Mouse (Mus musculus) gonadal fat pad, adult 2 months (tissue): ENCODE measurements around the gene Prdm10. TPM values are rescaled to one million over a fixed set of nuclear protein-coding genes. Genes with fewer than 3 reads are reported as not detected.
A peak's percentile ranks its signal among the peaks of the same experiment; 100 is the strongest.

Experiments
- DNase-seq: peaks from one replicate; pipeline ENCODE4 v3.0.0-alpha.2; 2012; ENCODE audit warnings: low read depth
- polyA plus RNA-seq: library from polyadenylated mRNA; depleted of rRNA; stranded (reverse); fragments of >200 nt; gene quantifications from 2 replicates; pipeline ENCODE4 v1.2.3, GENCODE M21; 2012; rRNA removed

Prdm10 gene
- 6.3 and 6.9 TPM in 2 replicates for polyA plus RNA-seq

GRCm38 (mm10) chr9:31280366-31281010 is at the start of gene Prdm10:
Prdm10 (plus strand) TSS chr9:31280538.
- DNase-seq = peak; percentile 98

GRCm38 (mm10) chr9:31235030-31235429 is 45.3 kb upstream of the Prdm10 start:
- no peak for DNase-seq

- no peak for DNase-seq
Measured at GRCm38 (mm10) chr9:31235489-31235888, 44.8 kb upstream of the Prdm10 start.

- DNase-seq = no peak
Measured at GRCm38 (mm10) chr9:31236079-31236478, 44.3 kb upstream of the Prdm10 start.

- DNase-seq = no peak
Measured at GRCm38 (mm10) chr9:31238526-31238925, 41.8 kb upstream of the Prdm10 start.

GRCm38 (mm10) chr9:31239551-31239950 is 40.8 kb upstream of the Prdm10 start:
- DNase-seq = no peak

GRCm38 (mm10) chr9:31240522-31241207 is 39.7 kb upstream of the Prdm10 start:
- DNase-seq = no peak

GRCm38 (mm10) chr9:31241208-31241699 is 39.1 kb upstream of the Prdm10 start:
- no peak for DNase-seq

GRCm38 (mm10) chr9:31243306-31243938 is 36.9 kb upstream of the Prdm10 start:
- DNase-seq = no peak

GRCm38 (mm10) chr9:31243939-31244333 is 36.4 kb upstream of the Prdm10 start:
- no peak for DNase-seq

- no peak for DNase-seq
Measured at GRCm38 (mm10) chr9:31245006-31245405, 35.3 kb upstream of the Prdm10 start.

- DNase-seq = no peak
Measured at GRCm38 (mm10) chr9:31246421-31246820, 33.9 kb upstream of the Prdm10 start.

GRCm38 (mm10) chr9:31247447-31248220 is 32.7 kb upstream of the Prdm10 start:
- no peak for DNase-seq

- DNase-seq = no peak
Measured at GRCm38 (mm10) chr9:31252182-31252799, 28.0 kb upstream of the Prdm10 start.

- no peak for DNase-seq
Measured at GRCm38 (mm10) chr9:31253311-31253734, 27.0 kb upstream of the Prdm10 start.

- DNase-seq = no peak
Measured at GRCm38 (mm10) chr9:31253866-31254696, 26.3 kb upstream of the Prdm10 start.

GRCm38 (mm10) chr9:31254697-31255004 is 25.7 kb upstream of the Prdm10 start:
- no peak for DNase-seq

GRCm38 (mm10) chr9:31255953-31256352 is 24.4 kb upstream of the Prdm10 start:
- no peak for DNase-seq

- no peak for DNase-seq
Measured at GRCm38 (mm10) chr9:31258237-31258636, 22.1 kb upstream of the Prdm10 start.

GRCm38 (mm10) chr9:31260219-31260618 is 20.1 kb upstream of the Prdm10 start:
- DNase-seq = no peak
